Mouse (Mus musculus) inflammation-experienced regulatory T-cells, adult 6 months (primary cell): ENCODE measurements around the gene Havcr2. TPM values are rescaled to one million over a fixed set of nuclear protein-coding genes. Genes with fewer than 3 reads are reported as not detected.
"Not testable (repeated sequence)": the region's sequence is repeated elsewhere in the genome, so short reads cannot be mapped to it uniquely, and the experiment has no call there.

Source experiments
- ATAC-seq: one replicate; pipeline ENCODE4 v1.8.0; 2017
- polyA plus RNA-seq, 3 experiments: library from polyadenylated mRNA; unstranded; fragments of 100-300 nt; shearing (Covaris generic); gene quantifications; one replicate each; pipeline ENCODE4 v1.2.1; 2017

Gene Havcr2
- polyA plus RNA-seq, 3 experiments from 2014 or later: 1.6 to 47.0 (median 2.3) TPM

GRCm38 (mm10) chr11:46461362-46461761 lies 6.6 kb downstream of the Havcr2 start:
- no peak for ATAC-seq

GRCm38 (mm10) chr11:46461931-46462330 lies 7.2 kb downstream of the Havcr2 start:
- peak; percentile 50 for ATAC-seq

GRCm38 (mm10) chr11:46466878-46467277 lies 12.1 kb downstream of the Havcr2 start:
- peak; percentile 69 for ATAC-seq

- ATAC-seq: peak; percentile 65
Measured at GRCm38 (mm10) chr11:46474220-46474619, 19.5 kb downstream of the Havcr2 start.

- no peak for ATAC-seq
Measured at GRCm38 (mm10) chr11:46479311-46479710, 24.6 kb downstream of the Havcr2 start.

- ATAC-seq: no peak
Measured at GRCm38 (mm10) chr11:46480517-46480916, 25.8 kb downstream of the Havcr2 start.

- no peak for ATAC-seq
Measured at GRCm38 (mm10) chr11:46488231-46488630, 33.5 kb downstream of the Havcr2 start.

GRCm38 (mm10) chr11:46488650-46489049 lies 33.9 kb downstream of the Havcr2 start:
- no peak for ATAC-seq

GRCm38 (mm10) chr11:46507146-46507545 lies 52.4 kb downstream of the Havcr2 start:
- peak; percentile 32 for ATAC-seq

GRCm38 (mm10) chr11:46509900-46510299 lies 55.2 kb downstream of the Havcr2 start:
- ATAC-seq: no peak

- ATAC-seq: not testable (repeated sequence)
Measured at GRCm38 (mm10) chr11:46521341-46521740, 66.6 kb downstream of the Havcr2 start.

- ATAC-seq: no peak
Measured at GRCm38 (mm10) chr11:46522719-46523118, 68.0 kb downstream of the Havcr2 start.

GRCm38 (mm10) chr11:46523912-46524311 lies 69.2 kb downstream of the Havcr2 start, which contains the start of gene Gm12169:
Gene Gm12169 (plus strand): TSS chr11:46524212.
- no peak for ATAC-seq

- no peak for ATAC-seq
Measured at GRCm38 (mm10) chr11:46530149-46530548, 75.4 kb downstream of the Havcr2 start.

Other genes starting within 250 kb of the Havcr2 start
- gene Fndc9, start 219.4 kb upstream of the Havcr2 start, polyA plus RNA-seq: 1 to 10 TPM in 1 of 3 experiments, under 1 TPM in 2; 0.57 to 1.5 (median 0.77) TPM
- 10 to 100 TPM; 64.0 to 82.6 (median 70.0) TPM for gene Cyfip2, start 142.1 kb upstream of the Havcr2 start, polyA plus RNA-seq
- gene Itk, start 65.4 kb upstream of the Havcr2 start, polyA plus RNA-seq: 100 to 1,000 TPM in 2 of 3 experiments, 10 to 100 TPM in 1; 82.4 to 182 (median 158) TPM
- gene Fam71b, start 58.4 kb upstream of the Havcr2 start, polyA plus RNA-seq: under 1 TPM in 1 of 3 experiments, not detected in 2; 0.69 TPM
- 10 to 100 TPM; 35.9 to 39.6 (median 37.9) TPM for gene Med7, start 18.0 kb upstream of the Havcr2 start, polyA plus RNA-seq
- 1 to 10 TPM; 1.2 to 1.8 (median 1.4) TPM for gene Gm12169, start 69.3 kb downstream of the Havcr2 start, polyA plus RNA-seq
- under 1 TPM in 1 of 3 experiments, not detected in 2; 0.21 TPM for gene BC053393, start 116.6 kb downstream of the Havcr2 start, polyA plus RNA-seq
- not detected for gene Dppa1, start 174.3 kb downstream of the Havcr2 start, polyA plus RNA-seq